Mouse (Mus musculus) myocyte (in vitro differentiated cells): ENCODE measurements around the gene Lce1d. TPM values are rescaled to one million over a fixed set of nuclear protein-coding genes. Genes with fewer than 3 reads are reported as not detected.

Experiments used
- H3K27me3 ChIP-seq: one replicate; pipeline ENCODE4 v1.6.1; 2011; ENCODE audit not compliant: control insufficient read depth, insufficient read depth, insufficient read length
- H3K36me3 ChIP-seq: one replicate; pipeline ENCODE4 v1.6.1; 2011; ENCODE audit not compliant: control insufficient read depth, insufficient read depth
- H3K4me2 ChIP-seq: one replicate; pipeline ENCODE4 v1.6.1; 2011; ENCODE audit warnings: low read depth, control low read depth
- H3K4me3 ChIP-seq: one replicate; pipeline ENCODE4 v1.5.1; 2011; ENCODE audit warnings: mild to moderate bottlenecking, control low read depth, moderate library complexity
- H3K79me2 ChIP-seq: one replicate; pipeline ENCODE4 v1.6.1; 2011; ENCODE audit not compliant: control insufficient read depth, insufficient read depth
- H3ac ChIP-seq: one replicate; pipeline ENCODE4 v1.6.1; 2011; ENCODE audit not compliant: control insufficient read depth, insufficient read length
- CEBPB ChIP-seq: IDR thresholded peaks from 2 replicates; pipeline ENCODE4 v1.6.1; 2011; ENCODE audit warnings: mild to moderate bottlenecking, moderate library complexity; ENCODE audit not compliant: poor library complexity, insufficient read depth, severe bottlenecking
- E2F4 ChIP-seq: IDR thresholded peaks from one replicate; pipeline ENCODE4 v1.6.1; 2011; ENCODE audit warnings: mild to moderate bottlenecking, control low read depth, moderate library complexity; ENCODE audit not compliant: insufficient read depth
- MAX ChIP-seq: IDR thresholded peaks from one replicate; pipeline ENCODE4 v1.6.1; 2011; ENCODE audit warnings: low read depth, mild to moderate bottlenecking, control low read depth
- MYOD1 ChIP-seq, 3 experiments: IDR thresholded peaks; one replicate each; pipeline ENCODE4 v1.6.1; 2011; ENCODE audit warnings: control low read depth in 2 of 3, low read depth in 2 of 3, mild to moderate bottlenecking in 2 of 3, moderate library complexity in 1 of 3; ENCODE audit not compliant: insufficient read length in 2 of 3, control insufficient read depth in 1 of 3
- MYOG ChIP-seq, 3 experiments: IDR thresholded peaks; one replicate each; pipeline ENCODE4 v1.6.1; 2011; ENCODE audit warnings: control low read depth in 2 of 3, low read depth in 2 of 3, mild to moderate bottlenecking in 2 of 3; ENCODE audit not compliant: insufficient read length in 2 of 3, control insufficient read depth in 1 of 3, insufficient read depth in 1 of 3
- POLR2A ChIP-seq: IDR thresholded peaks from one replicate; pipeline ENCODE4 v1.6.1; 2011; ENCODE audit warnings: low read depth, mild to moderate bottlenecking, control low read depth, moderate library complexity; ENCODE audit not compliant: insufficient read length
- POLR2AphosphoS2 ChIP-seq: IDR thresholded peaks from one replicate; pipeline ENCODE4 v1.6.1; 2011; ENCODE audit warnings: low read depth, control low read depth; ENCODE audit not compliant: insufficient read length
- REST ChIP-seq: IDR thresholded peaks from one replicate; pipeline ENCODE4 v1.6.1; 2011; ENCODE audit warnings: mild to moderate bottlenecking, control low read depth, moderate library complexity; ENCODE audit not compliant: insufficient read depth, insufficient read length
- SRF ChIP-seq: IDR thresholded peaks from one replicate; pipeline ENCODE4 v1.6.1; 2011; ENCODE audit warnings: low read depth; ENCODE audit not compliant: control insufficient read depth, insufficient read length
- TCF12 ChIP-seq: IDR thresholded peaks from one replicate; pipeline ENCODE4 v1.6.1; 2011; ENCODE audit warnings: mild to moderate bottlenecking, control low read depth; ENCODE audit not compliant: poor library complexity, insufficient read depth, severe bottlenecking
- TCF3 ChIP-seq: IDR thresholded peaks from one replicate; pipeline ENCODE4 v1.6.1; 2011; ENCODE audit warnings: low read depth, control low read depth; ENCODE audit not compliant: insufficient read length
- USF1 ChIP-seq: IDR thresholded peaks from one replicate; pipeline ENCODE4 v1.6.1; 2011; ENCODE audit warnings: low read depth, mild to moderate bottlenecking, control low read depth, moderate library complexity
- polyA plus RNA-seq: library from polyadenylated mRNA; unstranded; fragments of >200 nt; fragmentation: generic; extraction: Trizol; gene quantifications from one replicate; pipeline ENCODE4 v1.2.1, GENCODE M21; 2012; ENCODE audit warnings: missing spikeins

The Lce1d gene
- polyA plus RNA-seq, 1 experiment: not detected

- H3K4me3 ChIP-seq: no peak within 1 kb of the TSS
- H3K4me2 ChIP-seq: no peak within 1 kb of the TSS
- TF ChIP-seq TCF12: no peak
- TF ChIP-seq CEBPB: no peak
- no peaks in the 10 kb centered on the region for H3K36me3 ChIP-seq
- H3ac ChIP-seq: no peak within 1 kb of the TSS
- H3K27me3 ChIP-seq: no peaks in the 10 kb centered on the region
- no peaks in the 10 kb centered on the region for H3K79me2 ChIP-seq
Measured at GRCm38 (mm10) chr3:92648207-92648606, 38.8 kb downstream of the Lce1d start, which contains the start of gene Lce1a1. Gene Lce1a1 (minus strand): TSS chr3:92648307.

GRCm38 (mm10) chr3:92639854-92640253, 47.2 kb downstream of the Lce1d start:
- no peaks in the 10 kb centered on the region for H3K79me2 ChIP-seq
- TF ChIP-seq MAX (no peak), E2F4 (no peak), MYOG (IDR thresholded peaks at IDR 0.05; ENCODE audit: control insufficient read depth in 1 of 3, insufficient read depth in 1 of 3, insufficient read length in 2 of 3, low read depth in 2 of 3) (no peak), POLR2A (no peak), TCF12 (no peak), REST (no peak), POLR2AphosphoS2 (no peak), TCF3 (no peak), MYOD1 (IDR thresholded peaks at IDR 0.05; ENCODE audit: control insufficient read depth in 1 of 3, insufficient read length in 2 of 3, low read depth in 2 of 3) (no peak), CEBPB (no peak), SRF (no peak), USF1 (no peak)
- no peaks in the 10 kb centered on the region for H3K36me3 ChIP-seq
- H3ac ChIP-seq: no peak overlapping the region
- H3K4me3 ChIP-seq: no peak overlapping the region
- no peaks in the 10 kb centered on the region for H3K27me3 ChIP-seq
- no peak overlapping the region for H3K4me2 ChIP-seq

GRCm38 (mm10) chr3:92638653-92638991, 48.4 kb downstream of the Lce1d start:
- H3K36me3 ChIP-seq: no peaks in the 10 kb centered on the region
- H3K4me3 ChIP-seq: no peak overlapping the region
- no peaks in the 10 kb centered on the region for H3K79me2 ChIP-seq
- no peak overlapping the region for H3ac ChIP-seq
- H3K27me3 ChIP-seq: no peaks in the 10 kb centered on the region
- TF ChIP-seq E2F4: no peak
- no peak for TF ChIP-seq POLR2AphosphoS2
- TF ChIP-seq MAX: no peak
- no peak overlapping the region for H3K4me2 ChIP-seq

- Histone ChIP-seq H3K79me2 (no peaks in the 10 kb centered on the region), H3K36me3 (no peaks in the 10 kb centered on the region)
Measured at GRCm38 (mm10) chr3:92637745-92638652, 49.0 kb downstream of the Lce1d start.

More at GRCm38 (mm10) chr3:92637745-92638652, 49.0 kb downstream of the Lce1d start:
- Histone ChIP-seq H3K4me3 (no peak overlapping the region), H3ac (no peak overlapping the region), H3K27me3 (no peaks in the 10 kb centered on the region), H3K4me2 (no peak overlapping the region)
- TF ChIP-seq REST (no peak), MAX (no peak), POLR2A (no peak), USF1 (no peak), TCF12 (no peak), TCF3 (no peak), SRF (no peak), MYOG (IDR thresholded peaks at IDR 0.05; ENCODE audit: control insufficient read depth in 1 of 3, insufficient read depth in 1 of 3, insufficient read length in 2 of 3, low read depth in 2 of 3) (no peak), CEBPB (no peak), E2F4 (no peak), MYOD1 (IDR thresholded peaks at IDR 0.05; ENCODE audit: control insufficient read depth in 1 of 3, insufficient read length in 2 of 3, low read depth in 2 of 3) (no peak), POLR2AphosphoS2 (no peak)

Other genes starting within 250 kb of the Lce1d start
- 0.05 TPM for gene Sprr1b, start 248.4 kb downstream of the Lce1d start, polyA plus RNA-seq
- not detected for gene Sprr3, start 228.5 kb downstream of the Lce1d start, polyA plus RNA-seq
- 9.2 TPM for gene Sprr1a, start 201.3 kb downstream of the Lce1d start, polyA plus RNA-seq
- gene Sprr4, start 186.7 kb downstream of the Lce1d start, polyA plus RNA-seq: not detected
- not detected for gene 2310046K23Rik, start 152.7 kb downstream of the Lce1d start, polyA plus RNA-seq
- gene Ivl, start 113.5 kb downstream of the Lce1d start, polyA plus RNA-seq: not detected
- not detected for gene Smcp, start 98.2 kb downstream of the Lce1d start, polyA plus RNA-seq
- not detected for gene 2210017I01Rik, start 79.7 kb downstream of the Lce1d start, polyA plus RNA-seq
- not detected for gene Lce6a, start 65.5 kb downstream of the Lce1d start, polyA plus RNA-seq
- gene Lce1a1, start 38.9 kb downstream of the Lce1d start, polyA plus RNA-seq: not detected
- not detected for gene Lce1b, start 30.3 kb downstream of the Lce1d start, polyA plus RNA-seq
- not detected for gene Lce1a2, start 16.9 kb downstream of the Lce1d start, polyA plus RNA-seq
- gene Lce1c, start 8.0 kb downstream of the Lce1d start, polyA plus RNA-seq: not detected
- not detected for gene Lce1e, start 21.9 kb upstream of the Lce1d start, polyA plus RNA-seq
- gene Lce1f, start 33.1 kb upstream of the Lce1d start, polyA plus RNA-seq: 0.19 TPM
- not detected for gene Gm38119, start 51.9 kb upstream of the Lce1d start, polyA plus RNA-seq
- 0.07 TPM for gene Lce1g, start 65.1 kb upstream of the Lce1d start, polyA plus RNA-seq
- gene Lce1h, start 77.9 kb upstream of the Lce1d start, polyA plus RNA-seq: not detected
- not detected for gene Lce1i, start 91.7 kb upstream of the Lce1d start, polyA plus RNA-seq
- not detected for gene Lce1j, start 103.3 kb upstream of the Lce1d start, polyA plus RNA-seq
- gene Lce1k, start 120.7 kb upstream of the Lce1d start, polyA plus RNA-seq: not detected
- gene Kprp, start 140.0 kb upstream of the Lce1d start, polyA plus RNA-seq: not detected
- gene Lce1l, start 164.1 kb upstream of the Lce1d start, polyA plus RNA-seq: not detected
- not detected for gene 2310050C09Rik, start 183.0 kb upstream of the Lce1d start, polyA plus RNA-seq
- not detected for gene Lce3a, start 239.0 kb upstream of the Lce1d start, polyA plus RNA-seq
- gene Lce3b, start 245.8 kb upstream of the Lce1d start, polyA plus RNA-seq: not detected